Mouse (Mus musculus) olfactory bulb, adult 2 months (tissue): Measurements from ENCODE around the gene Gfpt1.

Experiments
- CTCF ChIP-seq: fragments of 200-500 bp; IDR thresholded peaks from 2 replicates; pipeline ENCODE4 v1.5.1; 2012; ENCODE audit warnings: low read depth, mild to moderate bottlenecking, low read length, moderate library complexity; ENCODE audit not compliant: insufficient read depth
- POLR2A ChIP-seq: fragments of 200-500 bp; IDR thresholded peaks from 2 replicates; pipeline ENCODE4 v1.6.1; 2012; ENCODE audit warnings: mild to moderate bottlenecking, low read depth, low read length, moderate library complexity; ENCODE audit not compliant: insufficient read depth

DNA sequence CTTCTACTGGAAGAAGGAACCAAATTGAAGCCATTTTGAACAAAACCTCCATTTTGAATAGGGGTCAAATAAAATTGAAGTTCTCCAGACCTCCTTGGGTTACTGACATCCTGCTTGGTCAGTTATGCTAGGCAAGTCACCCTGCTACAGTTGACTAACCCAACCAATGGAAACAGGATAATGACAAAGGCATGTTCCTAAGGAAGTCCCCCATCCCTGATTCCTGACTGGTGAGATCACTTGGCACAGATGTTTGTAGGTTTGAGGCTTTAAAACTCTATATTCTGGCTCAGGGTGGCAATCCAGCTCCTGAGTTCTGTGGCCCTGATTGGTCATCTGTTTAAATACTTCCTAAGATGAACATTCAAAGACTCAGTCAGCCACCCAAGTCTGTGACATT lies 37.1 kb upstream of the Gfpt1 start:
- TF ChIP-seq CTCF (no peak), POLR2A (no peak)
